Mouse (Mus musculus) G1E (cell line): ENCODE results near the gene Egfl7. TPM values are rescaled to one million over a fixed set of nuclear protein-coding genes. Genes with fewer than 3 reads are reported as not detected.

Experiments used
- ATAC-seq: 2 replicates; pipeline ENCODE4 v1.8.0; 2016; ENCODE audit warnings: mild to moderate bottlenecking; ENCODE audit not compliant: insufficient number of reproducible peaks, poor library complexity, low FRiP score, severe bottlenecking; ENCODE audit errors: extremely low read depth
- DNase-seq: peaks from one replicate; pipeline ENCODE4 v3.0.0; 2012; ENCODE audit warnings: low spot score
- H3K27me3 ChIP-seq: 2 replicates; pipeline ENCODE4 v1.6.1; 2012; ENCODE audit warnings: mild to moderate bottlenecking, low read length, inconsistent platforms; ENCODE audit not compliant: insufficient read depth
- H3K36me3 ChIP-seq: replicated peaks from 2 replicates; pipeline ENCODE3; 2012; ENCODE audit warnings: mild to moderate bottlenecking, inconsistent platforms
- H3K4me1 ChIP-seq: 2 replicates; pipeline ENCODE4 v1.6.1; 2012; ENCODE audit warnings: low read depth, low read length, inconsistent platforms, mixed read lengths; ENCODE audit not compliant: insufficient read depth
- H3K4me3 ChIP-seq: 2 replicates; pipeline ENCODE4 v1.5.1; 2012; ENCODE audit warnings: low read depth, mild to moderate bottlenecking, inconsistent platforms, low read length, moderate library complexity, mixed read lengths
- H3K9me3 ChIP-seq: replicated peaks from 2 replicates; pipeline ENCODE4 v1.6.1; 2012; ENCODE audit warnings: inconsistent platforms
- CTCF ChIP-seq: IDR thresholded peaks from 2 replicates; pipeline ENCODE4 v1.5.1; 2012; ENCODE audit warnings: low read depth, low read length, inconsistent platforms, mixed read lengths
- GATA1 ChIP-seq: IDR thresholded peaks from 2 replicates; pipeline ENCODE4 v1.6.1; 2012; ENCODE audit warnings: borderline replicate concordance, low read length, inconsistent platforms, mixed read lengths
- GATA2 ChIP-seq: IDR thresholded peaks from 2 replicates; pipeline ENCODE4 v1.6.1; 2012; ENCODE audit warnings: low read depth, low read length, inconsistent platforms, borderline replicate concordance
- POLR2AphosphoS5 ChIP-seq: IDR thresholded peaks from 2 replicates; pipeline ENCODE4 v1.6.1; 2012; ENCODE audit warnings: low read depth, low read length, inconsistent platforms; ENCODE audit not compliant: insufficient replicate concordance
- TAL1 ChIP-seq: conservative IDR thresholded peaks from 2 replicates; pipeline ENCODE4 v1.6.1; 2012; ENCODE audit warnings: low read depth, low read length, inconsistent platforms, mixed read lengths
- polyA plus RNA-seq: library from polyadenylated mRNA; stranded (reverse); fragments of >175 nt; gene quantifications from 2 replicates; pipeline ENCODE4 v1.2.3, GENCODE M21; 2012
- total RNA-seq, 2 experiments: library from RNA; stranded (forward) in 1 of 2; stranded (reverse) in 1 of 2; fragments of 200-1000 nt in 1 of 2; fragments of >200 nt in 1 of 2; fragmentation: Nextera tagmentation in 1 of 2; gene quantifications; 2 replicates each; pipeline ENCODE4 v1.2.3; 2014 to 2017

Gene Egfl7
- total and polyA plus RNA-seq, 3 experiments: 29.6 to 160 (median 136) TPM

DNA sequence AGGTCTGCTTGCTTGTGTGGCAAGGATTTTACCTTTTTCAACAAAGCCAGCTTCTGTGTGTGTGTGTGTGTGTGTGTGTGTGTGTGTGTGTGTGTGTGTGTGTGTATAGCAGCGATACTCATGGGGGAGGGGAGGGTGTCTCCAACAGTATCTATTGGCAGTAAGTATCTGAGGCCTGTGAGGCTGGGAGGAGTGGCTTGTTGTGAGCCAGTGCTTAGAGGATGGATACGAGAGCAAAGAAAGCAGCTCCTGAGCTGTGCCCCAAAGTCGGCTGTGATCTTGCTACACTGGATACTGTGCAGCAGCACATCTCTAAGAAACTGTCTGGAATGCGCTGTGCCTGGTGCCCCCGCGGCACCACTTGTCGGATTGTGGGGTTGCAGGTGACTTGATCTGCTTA, 38.1 kb downstream of the Egfl7 start:
- H3K36me3 ChIP-seq: no peaks in the 10 kb centered on the region
- H3K9me3 ChIP-seq: no peaks in the 10 kb centered on the region
- ATAC-seq: no peak
- H3K27me3 ChIP-seq: peaks cover 49% of the 10 kb centered on the region
- DNase-seq: no peak
- no peak overlapping the region for H3K4me3 ChIP-seq
- TF ChIP-seq GATA1 (no peak), GATA2 (no peak), POLR2AphosphoS5 (no peak), CTCF (no peak), TAL1 (no peak)
- H3K4me1 ChIP-seq: no peaks in the 10 kb centered on the region

DNA sequence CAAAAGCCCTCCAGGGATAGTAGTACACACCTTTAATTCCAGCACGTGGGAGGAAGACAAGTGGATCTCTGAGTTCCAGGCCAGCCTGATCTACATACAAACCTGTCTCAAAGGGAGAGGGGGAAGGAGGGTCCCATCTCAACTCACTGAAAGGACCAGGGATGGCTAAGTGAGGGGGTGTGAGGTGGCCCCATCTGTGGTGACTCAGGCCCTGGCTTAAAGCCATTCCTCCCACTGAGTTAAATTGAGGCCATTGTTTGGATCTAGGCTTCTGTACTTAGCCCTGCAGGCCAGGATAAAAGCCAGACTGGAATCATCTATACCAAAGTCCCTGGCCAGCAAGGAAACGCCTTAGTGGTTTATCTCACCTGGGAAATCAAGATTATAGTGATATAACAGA, 41.4 kb downstream of the Egfl7 start:
- Histone ChIP-seq H3K36me3 (no peaks in the 10 kb centered on the region), H3K27me3 (peaks cover 38% of the 10 kb centered on the region), H3K9me3 (no peaks in the 10 kb centered on the region), H3K4me1 (no peaks in the 10 kb centered on the region), H3K4me3 (no peak overlapping the region)
- no peak for ATAC-seq
- DNase-seq: no peak
- TF ChIP-seq GATA2 (no peak), TAL1 (no peak), GATA1 (no peak), CTCF (no peak), POLR2AphosphoS5 (no peak)

DNA sequence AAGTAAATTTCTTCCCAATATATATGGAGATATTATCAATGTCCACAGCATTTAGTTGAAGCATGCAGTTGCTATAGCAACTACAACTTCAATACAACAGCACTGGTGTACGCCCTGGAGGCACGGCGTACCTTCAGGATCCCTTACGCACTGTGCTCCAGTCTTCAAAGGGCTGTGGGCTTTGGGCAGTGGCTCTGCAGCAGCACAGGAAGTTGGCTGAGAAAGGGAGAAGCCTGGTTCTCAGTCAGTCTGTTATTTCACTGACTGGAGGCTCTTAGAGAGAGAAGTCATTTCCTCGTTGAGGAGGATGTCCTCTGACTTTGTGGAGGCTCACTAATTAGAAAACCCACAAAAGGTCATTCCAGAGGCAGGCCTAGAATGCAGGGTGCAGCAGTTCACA, 43.2 kb downstream of the Egfl7 start:
- Histone ChIP-seq H3K36me3 (no peaks in the 10 kb centered on the region), H3K4me1 (no peaks in the 10 kb centered on the region), H3K4me3 (no peak overlapping the region), H3K27me3 (peaks cover 29% of the 10 kb centered on the region), H3K9me3 (no peaks in the 10 kb centered on the region)
- ATAC-seq: no peak
- no peak for DNase-seq
- TF ChIP-seq GATA1 (no peak), POLR2AphosphoS5 (no peak), GATA2 (no peak), TAL1 (no peak), CTCF (no peak)

DNA sequence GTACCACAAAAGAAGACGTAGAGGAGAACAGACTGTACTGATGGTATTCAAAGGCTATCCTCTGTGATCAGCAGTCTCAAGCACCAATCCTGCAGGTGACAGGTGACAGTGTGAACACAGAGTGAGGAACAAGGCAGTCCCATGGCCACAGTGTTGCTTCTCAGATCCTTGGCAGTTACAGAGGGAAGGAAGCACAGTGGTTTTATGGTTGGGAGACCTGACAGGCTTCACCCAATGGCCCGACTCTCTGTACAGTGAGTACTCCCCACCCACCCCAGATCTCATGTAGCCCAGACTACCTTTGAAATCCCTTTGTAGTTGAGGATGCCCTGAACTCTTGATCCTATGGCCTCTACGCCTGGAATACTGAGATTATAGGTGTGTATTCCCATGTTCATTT, 45.6 kb downstream of the Egfl7 start:
- H3K27me3 ChIP-seq: peaks cover 31% of the 10 kb centered on the region
- ATAC-seq: no peak

DNA sequence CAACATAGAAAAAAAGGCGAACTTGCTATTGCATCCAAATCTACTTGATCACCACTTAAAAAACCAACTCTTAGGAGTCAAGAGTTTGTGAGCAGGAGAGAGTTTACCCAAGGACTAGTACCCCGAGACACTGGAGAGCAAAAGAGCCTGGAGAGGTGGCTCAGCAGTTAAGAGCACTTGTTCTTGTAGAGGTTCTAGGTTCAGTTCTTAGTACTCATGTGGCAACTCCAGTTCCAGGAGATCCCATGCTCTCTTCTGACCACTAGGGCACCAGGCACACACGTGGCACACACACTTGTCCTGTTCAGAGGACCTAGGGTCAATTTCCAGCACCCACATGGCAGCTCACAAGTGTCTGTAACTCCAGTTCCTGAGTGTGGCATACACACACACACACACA, 46.3 kb downstream of the Egfl7 start:
- peaks cover 4% of the 10 kb centered on the region; the same call in 1 of the 2 replicates for H3K4me1 ChIP-seq
- peaks cover 35% of the 10 kb centered on the region for H3K27me3 ChIP-seq
- DNase-seq: no peak
- no peaks in the 10 kb centered on the region for H3K36me3 ChIP-seq
- TF ChIP-seq TAL1 (no peak), GATA1 (no peak), CTCF (no peak), GATA2 (no peak), POLR2AphosphoS5 (no peak)
- H3K9me3 ChIP-seq: no peaks in the 10 kb centered on the region
- no peak overlapping the region for H3K4me3 ChIP-seq
- ATAC-seq: no peak

More for the DNA sequence above, 45.6 kb downstream of the Egfl7 start:
- Histone ChIP-seq H3K4me1 (peaks cover 4% of the 10 kb centered on the region; the same call in 1 of the 2 replicates), H3K4me3 (no peak overlapping the region), H3K9me3 (no peaks in the 10 kb centered on the region), H3K36me3 (no peaks in the 10 kb centered on the region)
- no peak for DNase-seq
- no peak for TF ChIP-seq GATA1
- no peak for TF ChIP-seq GATA2
- no peak for TF ChIP-seq TAL1

DNA sequence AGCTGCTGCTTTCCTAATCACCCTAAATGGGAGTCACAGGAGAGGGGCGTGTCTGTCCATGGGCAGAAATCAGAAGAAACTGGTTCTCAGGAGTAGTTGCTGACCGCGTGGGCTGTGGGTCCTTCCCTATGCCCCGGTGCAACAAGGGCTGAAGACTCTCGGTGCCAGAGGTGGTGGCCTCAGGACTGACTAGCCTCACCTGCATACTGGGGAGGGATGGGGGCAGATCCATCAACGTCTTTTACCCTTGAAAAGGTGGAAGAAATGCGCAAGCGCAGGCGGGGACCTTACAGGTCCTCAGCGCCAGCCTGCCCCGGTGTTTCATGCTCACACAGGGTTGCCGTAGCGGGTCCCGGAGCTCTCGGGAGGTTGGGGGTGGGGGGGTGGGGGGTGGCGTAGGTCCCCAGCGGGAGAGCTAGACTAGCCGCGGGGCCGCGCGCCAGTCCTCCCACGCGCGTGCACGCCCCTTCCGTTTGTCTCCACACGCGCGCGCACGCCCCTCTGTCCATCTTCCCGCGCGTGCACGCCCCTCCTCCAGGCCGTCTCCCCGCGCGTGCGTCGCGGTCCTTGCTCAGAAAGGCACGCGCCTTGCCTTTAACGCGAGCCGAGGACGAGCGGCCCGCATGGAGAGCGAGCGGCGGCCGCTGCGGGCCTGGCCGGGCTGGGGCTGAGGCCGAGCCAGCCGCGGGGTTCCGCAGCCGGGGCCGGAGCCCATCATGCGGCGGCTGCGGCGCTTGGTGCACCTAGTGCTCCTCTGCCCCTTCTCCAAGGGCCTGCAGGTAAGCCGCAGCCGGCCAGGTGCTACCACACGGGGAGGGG, 48.3 kb downstream of the Egfl7 start, which contains the start of gene Fam69b:
Fam69b (plus strand) TSS at position 537 of the 819 bp plus-strand sequence.
- no peak within 1 kb of the TSS for H3K4me3 ChIP-seq
- H3K27me3 ChIP-seq: peaks cover 40% of the 10 kb centered on the region
- TF ChIP-seq GATA2 (no peak), CTCF (no peak), TAL1 (no peak), GATA1 (no peak), POLR2AphosphoS5 (no peak)
- H3K4me1 ChIP-seq: peaks cover 4% of the 10 kb centered on the region; the same call in 1 of the 2 replicates
- no peak for ATAC-seq
- no peaks in the 10 kb centered on the region for H3K9me3 ChIP-seq
- peaks cover 2% of the 10 kb centered on the region for H3K36me3 ChIP-seq
- DNase-seq: no peak
